Mouse (Mus musculus): ENCODE results near the gene Ica1. TPM values are rescaled to one million over a fixed set of nuclear protein-coding genes. Genes with fewer than 3 reads are reported as not detected.

Gene Ica1
- polyA plus RNA-seq, 1 experiment from 2014 or later, result 24.3 TPM

GRCm38 (mm10) chr6:8719692-8720091 lies 58.6 kb downstream of the Ica1 start:
- H3K9me3 ChIP-seq, result no peaks in the 10 kb centered on the region
- H3K27ac ChIP-seq (replicated peaks), result no peak overlapping the region
- H3K36me3 ChIP-seq, result no peaks in the 10 kb centered on the region; the same call in 1 of the 2 replicates
- WGBS, result 76% methylated on average over 2 of the region's 2 CpGs
- H3K9ac ChIP-seq, result no peak overlapping the region
- H3K4me1 ChIP-seq, result no peaks in the 10 kb centered on the region
- no peaks in the 10 kb centered on the region for H3K27me3 ChIP-seq (replicated peaks)
- H3K4me2 ChIP-seq, result no peak overlapping the region
- no peak for ATAC-seq (ENCODE audit: extremely low read depth, insufficient number of reproducible peaks, low FRiP score, low TSS enrichment)
- H3K4me3 ChIP-seq, result no peak overlapping the region

- Histone ChIP-seq H3K4me1 (no peaks in the 10 kb centered on the region), H3K9me3 (no peaks in the 10 kb centered on the region), H3K4me3 (no peak overlapping the region), H3K27me3 (replicated peaks) (no peaks in the 10 kb centered on the region), H3K27ac (replicated peaks) (no peak overlapping the region), H3K9ac (no peak overlapping the region), H3K36me3 (no peaks in the 10 kb centered on the region; the same call in 1 of the 2 replicates), H3K4me2 (no peak overlapping the region)
- ATAC-seq (ENCODE audit: extremely low read depth, insufficient number of reproducible peaks, low FRiP score, low TSS enrichment), result no peak
- 81% methylated on average over 7 of the region's 7 CpGs for WGBS
These were observed 60.3 kb downstream of the Ica1 start for GRCm38 (mm10) chr6:8717967-8718366.

GRCm38 (mm10) chr6:8716539-8716938 lies 61.7 kb downstream of the Ica1 start:
- Histone ChIP-seq H3K27me3 (replicated peaks) (no peaks in the 10 kb centered on the region), H3K27ac (replicated peaks) (no peak overlapping the region), H3K9ac (no peak overlapping the region), H3K4me3 (no peak overlapping the region), H3K4me2 (no peak overlapping the region), H3K9me3 (no peaks in the 10 kb centered on the region), H3K36me3 (no peaks in the 10 kb centered on the region; the same call in 1 of the 2 replicates), H3K4me1 (no peaks in the 10 kb centered on the region)
- WGBS, result 86% methylated on average over 2 of the region's 2 CpGs
- no peak for ATAC-seq (ENCODE audit: extremely low read depth, insufficient number of reproducible peaks, low FRiP score, low TSS enrichment)

GRCm38 (mm10) chr6:8711246-8711645 lies 67.0 kb downstream of the Ica1 start:
- H3K4me3 ChIP-seq, result no peak overlapping the region
- no peak overlapping the region for H3K4me2 ChIP-seq
- no peaks in the 10 kb centered on the region for H3K4me1 ChIP-seq
- 77% methylated on average over 5 of the region's 5 CpGs for WGBS
- H3K9ac ChIP-seq, result no peak overlapping the region
- H3K36me3 ChIP-seq, result no peaks in the 10 kb centered on the region; the same call in 1 of the 2 replicates
- H3K27ac ChIP-seq (replicated peaks), result no peak overlapping the region
- H3K27me3 ChIP-seq (replicated peaks), result no peaks in the 10 kb centered on the region
- H3K9me3 ChIP-seq, result no peaks in the 10 kb centered on the region
- no peak for ATAC-seq (ENCODE audit: extremely low read depth, insufficient number of reproducible peaks, low FRiP score, low TSS enrichment)

GRCm38 (mm10) chr6:8694636-8695514 lies 83.4 kb downstream of the Ica1 start:
- H3K36me3 ChIP-seq, result no peaks in the 10 kb centered on the region
- ATAC-seq (ENCODE audit: extremely low read depth, insufficient number of reproducible peaks, low FRiP score, low TSS enrichment), result no peak
- H3K4me3 ChIP-seq, result no peak overlapping the region
- H3K9me3 ChIP-seq, result no peaks in the 10 kb centered on the region
- no peak overlapping the region for H3K9ac ChIP-seq
- H3K4me2 ChIP-seq, result no peak overlapping the region
- 74% methylated on average over 12 of the region's 12 CpGs for WGBS
- no peak overlapping the region for H3K27ac ChIP-seq (replicated peaks)
- H3K27me3 ChIP-seq (replicated peaks), result no peaks in the 10 kb centered on the region
- peaks cover 13% of the 10 kb centered on the region; the same call in 1 of the 2 replicates for H3K4me1 ChIP-seq

- no peaks in the 10 kb centered on the region for H3K27me3 ChIP-seq (replicated peaks)
- no peak overlapping the region for H3K4me2 ChIP-seq
- no peak for ATAC-seq (ENCODE audit: extremely low read depth, insufficient number of reproducible peaks, low FRiP score, low TSS enrichment)
- peak overlapping the region; percentile 40; the same call in 1 of the 2 replicates for H3K9ac ChIP-seq
- no peak overlapping the region for H3K4me3 ChIP-seq
- H3K9me3 ChIP-seq, result no peaks in the 10 kb centered on the region
- WGBS, result 37% methylated on average over 10 of the region's 10 CpGs
- no peak overlapping the region for H3K27ac ChIP-seq (replicated peaks)
- peaks cover 13% of the 10 kb centered on the region; the same call in 1 of the 2 replicates for H3K4me1 ChIP-seq
- no peaks in the 10 kb centered on the region for H3K36me3 ChIP-seq
These were observed 84.2 kb downstream of the Ica1 start for GRCm38 (mm10) chr6:8693926-8694635.

- no peak for ATAC-seq (ENCODE audit: extremely low read depth, insufficient number of reproducible peaks, low FRiP score, low TSS enrichment)
- H3K9me3 ChIP-seq, result no peaks in the 10 kb centered on the region
- H3K4me3 ChIP-seq, result no peak overlapping the region
- H3K4me2 ChIP-seq, result no peak overlapping the region
- no peaks in the 10 kb centered on the region for H3K36me3 ChIP-seq
- 67% methylated on average over 11 of the region's 11 CpGs for WGBS
- H3K27me3 ChIP-seq (replicated peaks), result no peaks in the 10 kb centered on the region
- no peak overlapping the region for H3K27ac ChIP-seq (replicated peaks)
- H3K4me1 ChIP-seq, result peaks cover 13% of the 10 kb centered on the region; the same call in 1 of the 2 replicates
- no peak overlapping the region for H3K9ac ChIP-seq
These were observed 85.0 kb downstream of the Ica1 start for GRCm38 (mm10) chr6:8693141-8693881.

GRCm38 (mm10) chr6:8691199-8691975 lies 86.9 kb downstream of the Ica1 start:
- no peak for ATAC-seq (ENCODE audit: extremely low read depth, insufficient number of reproducible peaks, low FRiP score, low TSS enrichment)
- H3K4me1 ChIP-seq, result peaks cover 18% of the 10 kb centered on the region
- 78% methylated on average over 2 of the region's 2 CpGs for WGBS

GRCm38 (mm10) chr6:8690441-8690840 lies 87.8 kb downstream of the Ica1 start:
- WGBS, result 36% methylated on average over 3 of the region's 3 CpGs
- H3K27me3 ChIP-seq (replicated peaks), result no peaks in the 10 kb centered on the region
- H3K9me3 ChIP-seq, result no peaks in the 10 kb centered on the region
- H3K4me3 ChIP-seq, result no peak overlapping the region
- ATAC-seq (ENCODE audit: extremely low read depth, insufficient number of reproducible peaks, low FRiP score, low TSS enrichment), result no peak
- H3K9ac ChIP-seq, result no peak overlapping the region
- no peak overlapping the region for H3K4me2 ChIP-seq
- peaks cover 18% of the 10 kb centered on the region for H3K4me1 ChIP-seq
- H3K27ac ChIP-seq (replicated peaks), result no peak overlapping the region
- H3K36me3 ChIP-seq, result no peaks in the 10 kb centered on the region

More at GRCm38 (mm10) chr6:8691199-8691975, 86.9 kb downstream of the Ica1 start:
- H3K27me3 ChIP-seq (replicated peaks), result no peaks in the 10 kb centered on the region
- no peak overlapping the region for H3K4me2 ChIP-seq
- H3K9me3 ChIP-seq, result no peaks in the 10 kb centered on the region
- H3K36me3 ChIP-seq, result no peaks in the 10 kb centered on the region
- no peak overlapping the region for H3K4me3 ChIP-seq
- no peak overlapping the region for H3K27ac ChIP-seq (replicated peaks)
- no peak overlapping the region for H3K9ac ChIP-seq

GRCm38 (mm10) chr6:8686678-8687580 lies 91.4 kb downstream of the Ica1 start:
- Histone ChIP-seq H3K4me2 (no peak overlapping the region), H3K9me3 (no peaks in the 10 kb centered on the region), H3K27me3 (replicated peaks) (no peaks in the 10 kb centered on the region), H3K27ac (replicated peaks) (no peak overlapping the region), H3K9ac (no peak overlapping the region), H3K4me1 (peaks cover 17% of the 10 kb centered on the region), H3K4me3 (no peak overlapping the region), H3K36me3 (no peaks in the 10 kb centered on the region)
- WGBS, result 70% methylated on average over 14 of the region's 14 CpGs
- ATAC-seq (ENCODE audit: extremely low read depth, insufficient number of reproducible peaks, low FRiP score, low TSS enrichment), result no peak
